Mouse (Mus musculus) CD4-positive naive resting alpha-beta T cell, adult 76 days (primary cell): ENCODE data around the gene Schip1. TPM values are rescaled to one million over a fixed set of nuclear protein-coding genes. Genes with fewer than 3 reads are reported as not detected.

Experiments used
- total RNA-seq: library from RNA; stranded (reverse); gene quantifications from one replicate; pipeline ENCODE4 v1.2.4, GENCODE M21; 2023

Schip1 gene
- total RNA-seq: 0.26 TPM

GRCm38 (mm10) chr3:68064731-68065130, at the start of gene Schip1:
Gene Schip1 (plus strand): TSS chr3:68064802.

Other genes starting within 250 kb of the Schip1 start
- gene Iqcj, start 172.6 kb upstream of the Schip1 start, total RNA-seq: not detected
- not detected for gene Iqschfp, start 172.6 kb upstream of the Schip1 start, total RNA-seq